Mouse (Mus musculus) thymus, adult 2 months (tissue): ENCODE measurements around the gene Galc.

Experiments
- CTCF ChIP-seq: fragments of 200-500 bp; IDR thresholded peaks from 2 replicates; pipeline ENCODE4 v1.5.1; 2012; ENCODE audit warnings: mild to moderate bottlenecking, control low read depth, low read length, moderate library complexity, borderline replicate concordance; ENCODE audit not compliant: control insufficient read depth, poor library complexity, insufficient read depth; ENCODE audit errors: extremely low read depth
- POLR2A ChIP-seq: fragments of 200-500 bp; IDR thresholded peaks from 2 replicates; pipeline ENCODE4 v1.6.1; 2012; ENCODE audit warnings: mild to moderate bottlenecking, low read length, control low read depth, moderate library complexity; ENCODE audit not compliant: control insufficient read depth, poor library complexity, insufficient read depth; ENCODE audit errors: extremely low read depth

DNA sequence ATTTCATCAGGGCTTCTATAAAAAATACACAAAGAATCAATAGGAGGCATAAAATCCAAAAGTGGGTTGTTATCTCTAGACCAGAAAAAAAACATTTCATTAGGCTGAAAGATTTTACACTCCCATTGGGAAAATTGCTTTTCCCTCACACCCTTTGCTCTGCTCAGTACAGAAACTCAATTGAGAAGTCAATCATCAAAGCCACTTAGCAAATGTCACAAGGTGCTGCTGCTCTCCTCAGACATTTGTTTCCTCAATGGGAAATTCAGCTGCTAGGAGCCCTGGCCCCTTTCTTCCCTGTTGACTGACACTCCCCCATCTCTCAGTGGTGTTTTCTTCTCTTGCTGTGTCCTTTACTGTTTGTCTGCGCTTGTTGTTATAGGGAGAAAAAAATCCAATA, 79.8 kb downstream of the Galc start:
- TF ChIP-seq CTCF, result no peak
- TF ChIP-seq POLR2A, result no peak
